Mouse (Mus musculus): ENCODE data around the gene Palb2.

DNA sequence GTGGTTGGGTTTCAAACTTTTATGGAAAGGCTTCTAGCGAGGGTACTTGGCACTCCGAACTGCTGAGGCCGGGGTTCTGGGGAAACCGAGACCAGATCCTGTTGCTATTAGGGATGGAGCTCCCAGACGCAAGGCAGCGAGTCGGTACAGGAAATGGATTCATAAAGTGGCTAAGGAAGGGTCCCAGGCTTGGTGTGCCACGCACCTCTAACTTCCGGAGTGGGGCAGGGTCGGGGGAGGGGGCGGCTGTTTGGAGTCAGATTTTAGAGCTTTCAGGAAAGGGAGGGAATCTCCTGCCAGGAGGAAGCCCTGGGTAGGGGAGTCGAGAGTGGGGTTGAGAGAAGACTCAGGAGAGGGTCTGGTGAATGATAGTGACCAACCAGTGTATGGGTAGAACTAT is 27.3 kb upstream of the Palb2 start:
- TF ChIP-seq CTCF (IDR thresholded peaks at IDR 0.05; ENCODE audit: insufficient read depth, low read depth, low read length): no peak
- no peak for TF ChIP-seq POLR2A (IDR thresholded peaks at IDR 0.05; ENCODE audit: insufficient read depth, low read depth, low read length)
